In the genomic region with DNA sequence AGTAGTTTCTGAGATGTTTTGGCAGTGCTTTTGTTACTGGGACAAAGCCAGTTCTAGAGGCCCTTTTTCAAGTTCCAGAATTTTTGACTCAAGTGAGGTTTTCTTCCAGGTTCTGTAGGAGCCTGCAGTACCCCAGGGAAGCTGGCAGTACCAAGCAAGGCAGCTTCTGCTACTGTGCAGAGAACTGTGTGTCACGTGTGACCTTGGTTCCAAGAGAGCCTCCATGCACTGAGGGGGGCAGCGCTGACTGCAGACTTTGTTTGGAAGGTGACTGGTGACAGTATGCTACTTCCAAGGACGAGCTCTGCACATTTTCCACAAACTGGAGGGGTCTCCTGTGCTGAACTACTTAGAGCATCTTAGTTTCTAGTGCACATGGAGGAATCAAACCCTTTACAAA, we compare ENCODE assay signal across 23 mouse cellular contexts. TPM values are rescaled to one million over a fixed set of nuclear protein-coding genes. Genes with fewer than 3 reads are reported as not detected.
A peak's percentile ranks its signal among the peaks of the same experiment; 100 is the strongest.
DNase-seq lines count a peak whose midpoint lies in the region; ATAC-seq and TF ChIP-seq lines count a peak whose summit lies in the region.
"Had no signal": no experiment of that assay in that cellular context is flagged by ENCODE, and none has a peak within 500 bp of the region (broad histone marks: within the 10 kb centered on the region; RNA-seq: fewer than 3 reads in every experiment).

No protein-coding gene starts in this region.

- peak; percentile 65 to 74 for DNase-seq in adrenal gland, adult (ENCODE audit: inconsistent age in 2 of 2, low spot score in 1 of 2)
- DNase-seq in adrenal gland, adult 18-20 months (ENCODE audit: low spot score in 2 of 2) = no peak
- DNase-seq in heart, postnatal 10 days = no peak
- peak; percentile 4 for DNase-seq in MEL (ENCODE audit: low read depth, low spot score)
- peak; percentile 24 for DNase-seq in cerebellum, adult 8-10 months
- no peak for DNase-seq in embryonic facial prominence, embryonic 10.5 days (ENCODE audit: low spot score)
- DNase-seq in right cerebral cortex, postnatal 25 days = no peak
- DNase-seq: heart, postnatal 36 days; kidney, postnatal 4 days; liver, postnatal 0 days; lung, postnatal 10 days; right cerebral cortex, postnatal 14 days; thymus, adult 2 months had no signal

- no peak for TF ChIP-seq POLR2A in MEL (IDR thresholded peaks at IDR 0.05; ENCODE audit: control insufficient read depth in 1 of 2, insufficient read depth in 1 of 2, low read depth in 1 of 2, low read length in 2 of 2, poor library complexity in 1 of 2)

- peaks cover 6% of the 10 kb centered on the region for H3K79me2 ChIP-seq in MEL (ENCODE audit: control insufficient read depth, insufficient read depth, low read length, poor library complexity)

- intact Hi-C loops in heart, postnatal 10 days (cut with DNase I) = loop anchor here (2.0 kb wide), 1 partner anchor 33 kb away; the partner anchor contains the start of gene Msl2

- WGBS in heart, embryonic 12.5 days = 39% methylated on average over 3 of the region's 3 CpGs
- WGBS in embryonic facial prominence, embryonic 10.5 days = 79% methylated on average over 3 of the region's 3 CpGs

- H3K9ac ChIP-seq in heart, embryonic 12.5 days = no peak overlapping the region
- no peak overlapping the region for H3K9ac ChIP-seq in MEL (ENCODE audit: control insufficient read depth, low read depth, low read length, poor library complexity, severe bottlenecking)
- H3K9ac ChIP-seq: embryonic facial prominence, embryonic 13.5 days; forebrain, embryonic 15.5 days; hindbrain, embryonic 15.5 days; intestine, embryonic 15.5 days; kidney, embryonic 15.5 days; liver, postnatal 0 days; midbrain, embryonic 12.5 days; neural tube, embryonic 12.5 days; stomach, embryonic 15.5 days had no signal

- no peaks in the 10 kb centered on the region for H3K27me3 ChIP-seq in heart, embryonic 12.5 days (replicated peaks)
- no peaks in the 10 kb centered on the region for H3K27me3 ChIP-seq in MEL (ENCODE audit: control insufficient read depth in 1 of 2, insufficient read depth in 2 of 2, low read length in 2 of 2)
- H3K27me3 ChIP-seq in embryonic facial prominence, embryonic 10.5 days (replicated peaks; ENCODE audit: low read depth, poor library complexity, severe bottlenecking) = no peaks in the 10 kb centered on the region
- H3K27me3 ChIP-seq: embryonic facial prominence, embryonic 13.5 days; forebrain, embryonic 15.5 days; hindbrain, embryonic 15.5 days; intestine, embryonic 15.5 days; kidney, embryonic 15.5 days; midbrain, embryonic 12.5 days; neural tube, embryonic 12.5 days; stomach, embryonic 15.5 days had no signal

- no peak overlapping the region for H3K4me3 ChIP-seq in heart, embryonic 12.5 days
- no peak overlapping the region for H3K4me3 ChIP-seq in MEL (ENCODE audit: control insufficient read depth in 1 of 2, insufficient read depth in 1 of 2, low read depth in 2 of 2, low read length in 2 of 2)
- H3K4me3 ChIP-seq in embryonic facial prominence, embryonic 10.5 days = no peak overlapping the region
- H3K4me3 ChIP-seq: embryonic facial prominence, embryonic 13.5 days; forebrain, embryonic 15.5 days; hindbrain, embryonic 15.5 days; intestine, embryonic 15.5 days; kidney, embryonic 15.5 days; limb, embryonic 10.5 days; midbrain, embryonic 12.5 days; neural tube, embryonic 12.5 days; stomach, embryonic 15.5 days had no signal

- no peaks in the 10 kb centered on the region for H3K9me3 ChIP-seq in heart, embryonic 12.5 days (replicated peaks)
- H3K9me3 ChIP-seq in MEL (replicated peaks; ENCODE audit: insufficient read depth, low read length) = no peaks in the 10 kb centered on the region
- H3K9me3 ChIP-seq in embryonic facial prominence, embryonic 10.5 days = no peaks in the 10 kb centered on the region
- H3K9me3 ChIP-seq: embryonic facial prominence, embryonic 13.5 days; forebrain, embryonic 15.5 days; hindbrain, embryonic 15.5 days; intestine, embryonic 15.5 days; kidney, embryonic 15.5 days; limb, embryonic 10.5 days; midbrain, embryonic 12.5 days; neural tube, embryonic 12.5 days; stomach, embryonic 15.5 days had no signal

- TF ChIP-seq EP300 in MEL (IDR thresholded peaks at IDR 0.05; ENCODE audit: low read depth in 1 of 2, low read length in 2 of 2) = no peak

- no peak for ATAC-seq in heart, embryonic 12.5 days (ENCODE audit: insufficient number of reproducible peaks, low FRiP score)
- ATAC-seq: forebrain, embryonic 15.5 days; intestine, embryonic 15.5 days; liver, postnatal 0 days had no signal

- TF ChIP-seq CTCF in MEL (IDR thresholded peaks at IDR 0.05 in 2 of 3, conservative IDR thresholded peaks at IDR 0.05 in 1 of 3; ENCODE audit: control insufficient read depth in 1 of 3, insufficient read depth in 1 of 3, low read depth in 2 of 3, low read length in 3 of 3, poor library complexity in 1 of 3, severe bottlenecking in 1 of 3) = no peak

- peaks cover 33% of the 10 kb centered on the region for H3K36me3 ChIP-seq in heart, embryonic 12.5 days
- H3K36me3 ChIP-seq in MEL (ENCODE audit: control insufficient read depth in 1 of 2, insufficient read depth in 2 of 2, low read length in 2 of 2) = peaks cover 4 to 9% of the 10 kb centered on the region in 2 experiments
- peaks cover 31% of the 10 kb centered on the region for H3K36me3 ChIP-seq in embryonic facial prominence, embryonic 10.5 days (replicated peaks)

- peak overlapping the region; percentile 33 for H3K27ac ChIP-seq in heart, embryonic 12.5 days (ENCODE audit: poor library complexity, severe bottlenecking)
- no peak overlapping the region for H3K27ac ChIP-seq in MEL (ENCODE audit: control insufficient read depth, low read depth, low read length)
- no peak overlapping the region for H3K27ac ChIP-seq in embryonic facial prominence, embryonic 10.5 days (replicated peaks)
- H3K27ac ChIP-seq: embryonic facial prominence, embryonic 13.5 days; forebrain, embryonic 15.5 days; hindbrain, embryonic 15.5 days; intestine, embryonic 15.5 days; kidney, embryonic 15.5 days; limb, embryonic 10.5 days; midbrain, embryonic 12.5 days; neural tube, embryonic 12.5 days; stomach, embryonic 15.5 days had no signal

- H3K4me2 ChIP-seq in heart, embryonic 12.5 days = no peak overlapping the region
- H3K4me2 ChIP-seq: embryonic facial prominence, embryonic 13.5 days; forebrain, embryonic 15.5 days; hindbrain, embryonic 15.5 days; intestine, embryonic 15.5 days; kidney, embryonic 15.5 days; midbrain, embryonic 12.5 days; neural tube, embryonic 12.5 days; stomach, embryonic 15.5 days had no signal

- no peak for TF ChIP-seq RAD21 in MEL (IDR thresholded peaks at IDR 0.05; ENCODE audit: low read depth, low read length)

- H3K4me1 ChIP-seq in heart, embryonic 12.5 days (replicated peaks) = peaks cover 27% of the 10 kb centered on the region
- H3K4me1 ChIP-seq in MEL (ENCODE audit: control insufficient read depth in 1 of 2, insufficient read depth in 2 of 2, low read length in 2 of 2) = peaks cover 0 to 6% of the 10 kb centered on the region in 2 experiments; a peak in 2 of 4 replicates
- H3K4me1 ChIP-seq in embryonic facial prominence, embryonic 10.5 days = no peaks in the 10 kb centered on the region
- H3K4me1 ChIP-seq: embryonic facial prominence, embryonic 13.5 days; forebrain, embryonic 15.5 days; limb, embryonic 10.5 days; midbrain, embryonic 12.5 days; neural tube, embryonic 12.5 days; stomach, embryonic 15.5 days had no signal

TF ChIP-seq in MEL, 35 proteins besides CTCF, POLR2A, EP300 and RAD21:
- no peak for TF ChIP-seq RCOR1 (IDR thresholded peaks at IDR 0.05; ENCODE audit: low read depth, low read length)
- TF ChIP-seq ZC3H11A (IDR thresholded peaks at IDR 0.05; ENCODE audit: low read depth, low read length) = no peak
- TF ChIP-seq ZMIZ1 (IDR thresholded peaks at IDR 0.05; ENCODE audit: low read depth, low read length) = no peak
- TF ChIP-seq SMC3 (IDR thresholded peaks at IDR 0.05; ENCODE audit: low read depth, low read length) = no peak
- no peak for TF ChIP-seq MAX (IDR thresholded peaks at IDR 0.05; ENCODE audit: low read length)
- no peak for TF ChIP-seq MYC (IDR thresholded peaks at IDR 0.05; ENCODE audit: low read depth, low read length)
- no peak for TF ChIP-seq MAFK (IDR thresholded peaks at IDR 0.05; ENCODE audit: borderline replicate concordance, low read depth, low read length)
- TF ChIP-seq USF2 (IDR thresholded peaks at IDR 0.05; ENCODE audit: borderline replicate concordance in 1 of 2, insufficient read depth in 1 of 2, low read depth in 1 of 2, low read length in 2 of 2) = no peak

RNA-seq across cellular contexts. Expression of gene Msl2, which starts 33.5 kb away (rescaled TPM):
- 10 to 100 TPM; 44.3 to 52.1 TPM for total RNA-seq in adrenal gland, adult 18-20 months (2021)
- polyA plus RNA-seq in heart, embryonic 12.5 days (2016; fragmentation: Nextera tagmentation; extraction: Ambion mirVana) = 5.3 and 6.0 TPM in 2 replicates
- 10 to 100 TPM; 37.8 to 39.1 TPM for total RNA-seq in heart, postnatal 10 days (2021)
- total RNA-seq in MEL (2012; rRNA removed) = 19.7 and 20.5 TPM in 2 replicates
- 10 to 100 TPM; 29.6 to 39.6 TPM for polyA plus RNA-seq in MEL (2012; ENCODE audit: insufficient read depth in 1 of 2, insufficient read length in 2 of 2, low read depth in 1 of 2, low replicate concordance in 2 of 2, missing spikeins in 1 of 2)
- 5.0 and 5.2 TPM in 2 replicates for polyA plus RNA-seq in embryonic facial prominence, embryonic 10.5 days (2016; fragmentation: Nextera tagmentation; extraction: Ambion mirVana)

Comparison
In these comparisons a context has a peak if more than half of its experiments do, and no peak if none do; other contexts are left out.
1. DNase-seq: peak in adrenal gland, adult (2 of 2), MEL (single experiment) and cerebellum, adult 8-10 months (single experiment); none in adrenal gland, adult 18-20 months (0 of 2), heart, postnatal 10 days (0 of 2), embryonic facial prominence, embryonic 10.5 days (single experiment) and right cerebral cortex, postnatal 25 days (single experiment).